Mouse (Mus musculus) ES-Bruce4 (cell line): ENCODE results near the gene Marcks.

Source experiments
- CTCF ChIP-seq: IDR thresholded peaks from one replicate; pipeline ENCODE4 v1.8.1; 2011; ENCODE audit warnings: low read depth, low read length
- EP300 ChIP-seq: IDR thresholded peaks from 2 replicates; pipeline ENCODE4 v1.6.1; 2011; ENCODE audit warnings: low read depth, low read length; ENCODE audit not compliant: insufficient read depth

DNA sequence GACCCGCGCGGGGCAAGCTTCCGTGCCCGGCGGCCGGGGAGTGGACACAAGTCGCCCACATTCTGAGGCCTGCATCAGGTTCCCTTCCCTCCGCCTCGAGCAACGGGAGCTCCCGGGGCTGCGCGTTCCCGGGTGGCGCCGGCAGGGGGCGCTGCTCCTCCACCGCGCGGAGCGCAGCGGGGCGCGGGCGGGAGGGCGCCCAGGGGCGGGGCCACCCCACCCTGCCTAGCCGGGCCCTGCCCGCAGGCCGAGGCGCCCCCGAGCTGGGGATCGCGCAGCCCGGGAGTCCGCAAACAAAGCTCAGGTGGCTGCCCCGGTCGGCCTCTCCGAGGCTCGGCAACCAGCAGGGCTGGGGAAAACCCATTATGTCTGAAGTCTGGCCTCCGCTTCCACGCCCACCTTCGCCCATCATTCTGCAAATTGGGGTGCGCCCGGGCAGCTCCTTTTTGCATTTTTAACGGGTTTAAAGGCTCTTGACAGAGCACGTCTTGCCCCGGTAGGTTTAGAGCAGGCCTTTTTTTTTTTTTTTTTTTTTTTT is 1.7 kb downstream of the Marcks start:
- TF ChIP-seq CTCF (peak; percentile 57), EP300 (0 out of 2 replicates have a peak, but pooled peaks have one; percentile 5)
